Comparison of ENCODE assay signal across 25 mouse cellular contexts in the genomic region with DNA sequence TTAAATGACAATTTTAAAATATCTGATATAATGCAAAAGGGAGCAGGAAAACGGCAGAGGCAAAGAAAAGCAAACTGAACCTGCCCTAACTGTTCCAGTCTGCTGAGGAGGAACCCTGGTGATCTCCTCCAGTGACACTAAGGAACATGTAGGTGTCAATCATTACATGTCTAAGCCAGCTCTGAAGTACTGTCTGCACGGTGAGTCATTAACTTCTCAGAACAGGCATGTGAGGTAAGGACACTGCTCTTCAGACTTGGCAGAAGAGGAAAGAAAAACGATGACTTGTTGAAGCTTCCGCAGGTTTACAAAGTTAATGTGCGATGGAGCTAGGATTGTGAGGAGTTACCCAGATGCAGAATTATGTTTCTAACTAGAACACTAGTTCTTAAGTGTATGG.
DNase-seq lines count a peak whose midpoint lies in the region; ATAC-seq and TF ChIP-seq lines count a peak whose summit lies in the region.
"Had no signal": no experiment of that assay in that cellular context is flagged by ENCODE, and none has a peak within 500 bp of the region (broad histone marks: within the 10 kb centered on the region; RNA-seq: fewer than 3 reads in every experiment).

No protein-coding gene starts in this region.

- no peaks in the 10 kb centered on the region for H3K36me3 ChIP-seq in kidney, embryonic 16.5 days (ENCODE audit: insufficient read depth, low read length)
- H3K36me3 ChIP-seq in liver, postnatal 0 days (replicated peaks; ENCODE audit: insufficient read depth, low read length): no peaks in the 10 kb centered on the region
- H3K36me3 ChIP-seq: embryonic facial prominence, embryonic 12.5 days; embryonic facial prominence, embryonic 15.5 days; heart, embryonic 12.5 days; heart, embryonic 15.5 days had no signal

- no peak overlapping the region for H3K27ac ChIP-seq in kidney, embryonic 16.5 days (ENCODE audit: low read length)
- H3K27ac ChIP-seq in liver, postnatal 0 days (ENCODE audit: low read depth): no peak overlapping the region
- H3K27ac ChIP-seq: embryonic facial prominence, embryonic 12.5 days; embryonic facial prominence, embryonic 15.5 days; heart, embryonic 15.5 days; hindbrain, embryonic 14.5 days had no signal

- WGBS in kidney, embryonic 16.5 days: 61% methylated on average over 5 of the region's 5 CpGs
- WGBS in liver, postnatal 0 days (ENCODE audit: insufficient replicate concordance): 74% methylated on average over 5 of the region's 5 CpGs

- H3K4me1 ChIP-seq in kidney, embryonic 16.5 days (ENCODE audit: insufficient read depth, low read length): no peaks in the 10 kb centered on the region
- H3K4me1 ChIP-seq in liver, postnatal 0 days (ENCODE audit: insufficient read depth): no peaks in the 10 kb centered on the region
- H3K4me1 ChIP-seq: embryonic facial prominence, embryonic 12.5 days; embryonic facial prominence, embryonic 15.5 days; heart, embryonic 12.5 days; heart, embryonic 15.5 days had no signal

- no peaks in the 10 kb centered on the region for H3K9me3 ChIP-seq in kidney, embryonic 16.5 days (ENCODE audit: low read length)
- no peaks in the 10 kb centered on the region for H3K9me3 ChIP-seq in liver, postnatal 0 days (ENCODE audit: low read length)
- H3K9me3 ChIP-seq: embryonic facial prominence, embryonic 12.5 days; embryonic facial prominence, embryonic 15.5 days; heart, embryonic 12.5 days; heart, embryonic 15.5 days had no signal

- H3K9ac ChIP-seq in kidney, embryonic 16.5 days (replicated peaks; ENCODE audit: low read length): no peak overlapping the region
- no peak overlapping the region for H3K9ac ChIP-seq in liver, postnatal 0 days (replicated peaks)
- H3K9ac ChIP-seq: embryonic facial prominence, embryonic 12.5 days; embryonic facial prominence, embryonic 15.5 days; forebrain, postnatal 0 days; heart, embryonic 12.5 days; heart, embryonic 15.5 days; hindbrain, embryonic 14.5 days had no signal

- no peak for TF ChIP-seq CTCF in liver, postnatal 0 days (IDR thresholded peaks at IDR 0.05; ENCODE audit: low read depth)

- H3K4me2 ChIP-seq in kidney, embryonic 16.5 days (replicated peaks; ENCODE audit: low read depth, low read length): no peak overlapping the region
- no peak overlapping the region for H3K4me2 ChIP-seq in liver, postnatal 0 days (ENCODE audit: low read depth, low read length)
- H3K4me2 ChIP-seq: embryonic facial prominence, embryonic 12.5 days; embryonic facial prominence, embryonic 15.5 days; heart, embryonic 12.5 days; heart, embryonic 15.5 days; hindbrain, embryonic 14.5 days had no signal

- H3K27me3 ChIP-seq in kidney, embryonic 16.5 days (ENCODE audit: insufficient read depth, low read length): no peaks in the 10 kb centered on the region
- no peaks in the 10 kb centered on the region for H3K27me3 ChIP-seq in liver, postnatal 0 days (ENCODE audit: insufficient read depth, low read length)
- H3K27me3 ChIP-seq: embryonic facial prominence, embryonic 12.5 days; embryonic facial prominence, embryonic 15.5 days; heart, embryonic 12.5 days; heart, embryonic 15.5 days had no signal

- ATAC-seq in kidney, embryonic 16.5 days (ENCODE audit: low FRiP score, low TSS enrichment): peak; percentile 86; the same call in 1 of the 2 replicates
- ATAC-seq in liver, postnatal 0 days: no peak
- ATAC-seq: activated CD4-positive, CD25-positive, alpha-beta regulatory T cell, adult 4 months; forebrain, embryonic 14.5 days; forebrain, postnatal 0 days had no signal

- no peak overlapping the region for H3K4me3 ChIP-seq in kidney, embryonic 16.5 days (ENCODE audit: low read length)
- H3K4me3 ChIP-seq in liver, postnatal 0 days (ENCODE audit: low read depth, low read length): no peak overlapping the region
- H3K4me3 ChIP-seq: embryonic facial prominence, embryonic 12.5 days; embryonic facial prominence, embryonic 15.5 days; heart, embryonic 12.5 days; heart, embryonic 15.5 days had no signal

- TF ChIP-seq EP300 in liver, postnatal 0 days (IDR thresholded peaks at IDR 0.05; ENCODE audit: low read depth): no peak

- DNase-seq in kidney, adult 11 months: peak; percentile 57
- DNase-seq in kidney, postnatal 10 days: no peak
- peak; percentile 52 to 66 for DNase-seq in kidney, adult 8-10 months
- peak; percentile 14 to 61 for DNase-seq in kidney, postnatal 25 days
- DNase-seq in c-Kit-positive CD71-positive TER-119-positive erythroid progenitor cells, embryonic 14.5 days (ENCODE audit: low spot score): no peak
- no peak for DNase-seq in cerebellum, postnatal 4 days (ENCODE audit: low spot score in 2 of 2)
- DNase-seq in liver, postnatal 0 days: no peak
- DNase-seq: adrenal gland, adult 8-10 months; adrenal gland, postnatal 25 days; cerebellum, adult 18-20 months; cerebellum, adult 9-10 months; cerebellum, postnatal 14 days; forebrain, postnatal 0 days; gastrocnemius, postnatal 25 days; heart, adult 18-20 months; heart, postnatal 10 days; heart, postnatal 4 days had no signal

Comparison
In these comparisons a context has a peak if more than half of its experiments do, and no peak if none do; other contexts are left out.
1. DNase-seq: peak in kidney, adult 11 months (single experiment), kidney, adult 8-10 months (2 of 2) and kidney, postnatal 25 days (2 of 2); none in kidney, postnatal 10 days (single experiment), c-Kit-positive CD71-positive TER-119-positive erythroid progenitor cells, embryonic 14.5 days (single experiment), cerebellum, postnatal 4 days (0 of 2) and liver, postnatal 0 days (single experiment).